Mouse (Mus musculus): Measurements from ENCODE around the gene Capn8. TPM values are rescaled to one million over a fixed set of nuclear protein-coding genes. Genes with fewer than 3 reads are reported as not detected.

The Capn8 gene
- total RNA-seq, 2 experiments from 2014 or later: not detected

GRCm38 (mm10) chr1:182670563-182671342, 105.9 kb downstream of the Capn8 start:
- ATAC-seq (ENCODE audit: poor library complexity, severe bottlenecking): no peak

- ATAC-seq (ENCODE audit: poor library complexity, severe bottlenecking): no peak
Observed at GRCm38 (mm10) chr1:182671343-182671624, 106.5 kb downstream of the Capn8 start.

GRCm38 (mm10) chr1:182675346-182675745, 110.5 kb downstream of the Capn8 start:
- ATAC-seq (ENCODE audit: poor library complexity, severe bottlenecking): no peak

- no peak for ATAC-seq (ENCODE audit: poor library complexity, severe bottlenecking)
Observed at GRCm38 (mm10) chr1:182678151-182678550, 113.3 kb downstream of the Capn8 start.

GRCm38 (mm10) chr1:182679169-182679568, 114.4 kb downstream of the Capn8 start:
- no peak for ATAC-seq (ENCODE audit: poor library complexity, severe bottlenecking)

- ATAC-seq (ENCODE audit: poor library complexity, severe bottlenecking): no peak
Observed at GRCm38 (mm10) chr1:182679582-182679981, 114.8 kb downstream of the Capn8 start.

Other genes starting within 250 kb of the Capn8 start
- gene Fbxo28, start 223.4 kb upstream of the Capn8 start, total RNA-seq (2015): 20.8 and 23.8 TPM in 2 replicates
- gene Fbxo28, start 223.4 kb upstream of the Capn8 start, total RNA-seq (2017): 21.2 and 23.3 TPM in 2 replicates
- gene Trp53bp2, start 155.8 kb upstream of the Capn8 start, total RNA-seq (2015): 16.4 and 20.1 TPM in 2 replicates
- 9.0 and 9.4 TPM in 2 replicates for gene Trp53bp2, start 155.8 kb upstream of the Capn8 start, total RNA-seq (2017)
- gene Capn2, start 47.4 kb upstream of the Capn8 start, total RNA-seq (2015): 108 and 122 TPM in 2 replicates
- 174 and 241 TPM in 2 replicates for gene Capn2, start 47.4 kb upstream of the Capn8 start, total RNA-seq (2017)
- gene Ccdc185, start 184.2 kb downstream of the Capn8 start, total RNA-seq (2015): not detected in 2 replicates
- not detected in 2 replicates for gene Ccdc185, start 184.2 kb downstream of the Capn8 start, total RNA-seq (2017)
- not detected in 2 replicates for gene Susd4, start 198.9 kb downstream of the Capn8 start, total RNA-seq (2015)
- gene Susd4, start 198.9 kb downstream of the Capn8 start, total RNA-seq (2017): not detected in 2 replicates

All from megakaryocyte, adult 5-6 weeks (primary cell).